Mouse (Mus musculus) heart, adult 2 months (tissue): ENCODE measurements around the gene Zfp64.

Experiments
- CTCF ChIP-seq: fragments of 200-600 bp; IDR thresholded peaks from 2 replicates; pipeline ENCODE4 v1.8.1; 2022; ENCODE audit warnings: antibody characterized with exemption, mild to moderate bottlenecking, moderate library complexity
- EP300 ChIP-seq: fragments of 200-500 bp; IDR thresholded peaks from 2 replicates; pipeline ENCODE4 v1.6.1; 2011; ENCODE audit warnings: low read depth, low read length, control low read depth; ENCODE audit not compliant: insufficient read depth
- POLR2A ChIP-seq: fragments of 200-500 bp; IDR thresholded peaks from 2 replicates; pipeline ENCODE4 v1.6.1; 2011; ENCODE audit warnings: mild to moderate bottlenecking, low read depth, low read length, control low read depth; ENCODE audit not compliant: insufficient read depth

DNA sequence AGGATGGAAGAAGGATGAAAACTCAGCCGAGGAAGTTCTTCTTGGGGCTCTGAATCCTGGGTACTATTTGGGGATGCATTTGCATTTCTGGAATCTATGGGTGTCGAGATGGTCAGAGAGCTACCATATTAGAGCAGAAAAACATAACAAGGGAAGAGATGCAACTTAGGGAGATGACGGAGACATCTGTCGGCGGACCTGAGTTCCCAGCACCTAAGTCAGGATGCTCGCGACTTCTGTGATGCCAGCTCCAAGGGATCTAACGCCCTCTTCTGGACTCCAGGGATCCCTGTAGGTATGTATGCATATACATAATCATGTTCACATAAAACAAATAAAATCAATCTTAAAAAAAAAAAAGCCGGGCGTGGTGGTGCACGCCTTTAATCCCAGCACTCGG lies 26.1 kb upstream of the Zfp64 start:
- TF ChIP-seq CTCF: no peak
- no peak for TF ChIP-seq EP300
- TF ChIP-seq POLR2A: no peak
